Mouse (Mus musculus) forebrain, embryonic 14.5 days (tissue): ENCODE measurements around the gene Col24a1. TPM values are rescaled to one million over a fixed set of nuclear protein-coding genes. Genes with fewer than 3 reads are reported as not detected.

Experiments used
- ATAC-seq: fragments of 200-750 bp; cut with Nextera tagmentation; 2 replicates; pipeline ENCODE4 v1.8.0; 2017; ENCODE audit warnings: mild to moderate bottlenecking, moderate library complexity
- DNase-seq: peaks from one replicate; pipeline ENCODE4 v3.0.0-alpha.2; 2015; ENCODE audit warnings: low spot score
- H3K27ac ChIP-seq: fragments of 300-500 bp; sonication (generic); 2 replicates; pipeline ENCODE4 v1.5.1; 2014; ENCODE audit warnings: low read depth, mild to moderate bottlenecking, control low read depth, low read length, moderate library complexity
- H3K27me3 ChIP-seq: fragments of 300-500 bp; sonication (generic); replicated peaks from 2 replicates; pipeline ENCODE4 v1.6.1; 2014; ENCODE audit warnings: low read length, control low read depth, mixed read lengths; ENCODE audit not compliant: control insufficient read depth, insufficient read depth
- H3K36me3 ChIP-seq: fragments of 300-500 bp; sonication (generic); 2 replicates; pipeline ENCODE4 v1.6.1; 2014; ENCODE audit warnings: low read length, control low read depth; ENCODE audit not compliant: control insufficient read depth, insufficient read depth
- H3K4me1 ChIP-seq: fragments of 300-500 bp; sonication (generic); 2 replicates; pipeline ENCODE4 v1.6.1; 2014; ENCODE audit warnings: antibody characterized with exemption, low read length, control low read depth; ENCODE audit not compliant: control insufficient read depth, insufficient read depth
- H3K4me2 ChIP-seq: fragments of 300-500 bp; sonication (generic); 2 replicates; pipeline ENCODE4 v1.6.1; 2014; ENCODE audit warnings: mild to moderate bottlenecking, control low read depth, low read length
- H3K4me3 ChIP-seq: fragments of 300-500 bp; sonication (generic); 2 replicates; pipeline ENCODE4 v1.5.1; 2014; ENCODE audit warnings: low read depth, low read length, control low read depth
- H3K9ac ChIP-seq: fragments of 300-500 bp; sonication (generic); 2 replicates; pipeline ENCODE4 v1.6.1; 2014; ENCODE audit warnings: mild to moderate bottlenecking, low read length, control low read depth, moderate library complexity
- H3K9me3 ChIP-seq: fragments of 300-500 bp; sonication (generic); replicated peaks from 2 replicates; pipeline ENCODE4 v1.6.1; 2016; ENCODE audit warnings: low read length, control low read depth, mixed read lengths; ENCODE audit not compliant: control insufficient read depth
- WGBS: fragments of 180-500 bp; shearing (Covaris S2); extraction: QIAGEN DNeasy Blood & Tissue Kit; methylation state at CpG from one replicate; pipeline ENCODE4 v1.1.7; 2014; 5-methylcytosine and 5-hydroxymethylcytosine counted together
- polyA plus RNA-seq: library from polyadenylated mRNA; unstranded; fragments of >200 nt; fragmentation: Nextera tagmentation; extraction: Ambion mirVana; gene quantifications from 2 replicates; pipeline ENCODE4 v1.2.1, GENCODE M21; 2014

Col24a1 gene
- polyA plus RNA-seq, 1 experiment from 2014 or later: 0.18 TPM

- ATAC-seq (no peak), DNase-seq (no peak)
- Histone ChIP-seq H3K4me1 (no peaks in the 10 kb centered on the region), H3K27me3 (no peaks in the 10 kb centered on the region), H3K27ac (no peak overlapping the region), H3K4me2 (no peak overlapping the region), H3K36me3 (no peaks in the 10 kb centered on the region), H3K4me3 (no peak overlapping the region), H3K9ac (no peak overlapping the region), H3K9me3 (no peaks in the 10 kb centered on the region)
- 84% methylated on average over 10 of the region's 10 CpGs for WGBS
These were observed 256.5 kb downstream of the Col24a1 start for GRCm38 (mm10) chr3:145548441-145549415.

- no peaks in the 10 kb centered on the region for H3K4me1 ChIP-seq
- ATAC-seq: no peak
- 63% methylated on average over 3 of the region's 3 CpGs for WGBS
- H3K27me3 ChIP-seq: no peaks in the 10 kb centered on the region
- H3K9ac ChIP-seq: no peak overlapping the region
- no peaks in the 10 kb centered on the region for H3K36me3 ChIP-seq
- no peak overlapping the region for H3K27ac ChIP-seq
- peak; percentile 17 for DNase-seq
- H3K4me3 ChIP-seq: no peak overlapping the region
- no peaks in the 10 kb centered on the region for H3K9me3 ChIP-seq
- H3K4me2 ChIP-seq: no peak overlapping the region
These were observed 257.9 kb downstream of the Col24a1 start for GRCm38 (mm10) chr3:145550216-145550615.

GRCm38 (mm10) chr3:145554388-145554787 is 262.1 kb downstream of the Col24a1 start:
- H3K27ac ChIP-seq: no peak overlapping the region
- WGBS: 93% methylated on average over 1 of the region's 2 CpGs
- no peak overlapping the region for H3K4me2 ChIP-seq
- DNase-seq: no peak
- H3K9ac ChIP-seq: no peak overlapping the region
- H3K9me3 ChIP-seq: no peaks in the 10 kb centered on the region
- no peaks in the 10 kb centered on the region for H3K36me3 ChIP-seq
- no peaks in the 10 kb centered on the region for H3K4me1 ChIP-seq
- no peak overlapping the region for H3K4me3 ChIP-seq
- no peaks in the 10 kb centered on the region for H3K27me3 ChIP-seq
- no peak for ATAC-seq

- Histone ChIP-seq H3K9ac (no peak overlapping the region), H3K9me3 (no peaks in the 10 kb centered on the region), H3K4me1 (no peaks in the 10 kb centered on the region), H3K27ac (no peak overlapping the region), H3K4me3 (no peak overlapping the region), H3K36me3 (no peaks in the 10 kb centered on the region), H3K4me2 (no peak overlapping the region), H3K27me3 (no peaks in the 10 kb centered on the region)
- DNase-seq (no peak), ATAC-seq (no peak)
- whole genome bisulfite sequencing: 93% methylated on average over 10 of the region's 10 CpGs
These were observed 263.9 kb downstream of the Col24a1 start for GRCm38 (mm10) chr3:145556206-145556605.

GRCm38 (mm10) chr3:145559675-145560074 is 267.4 kb downstream of the Col24a1 start:
- ATAC-seq: no peak
- H3K27me3 ChIP-seq: no peaks in the 10 kb centered on the region
- no peak for DNase-seq
- H3K36me3 ChIP-seq: no peaks in the 10 kb centered on the region
- WGBS: 93% methylated on average over 5 of the region's 5 CpGs
- H3K9me3 ChIP-seq: no peaks in the 10 kb centered on the region
- H3K4me3 ChIP-seq: no peak overlapping the region
- H3K4me2 ChIP-seq: no peak overlapping the region
- H3K4me1 ChIP-seq: no peaks in the 10 kb centered on the region
- H3K27ac ChIP-seq: no peak overlapping the region
- no peak overlapping the region for H3K9ac ChIP-seq

GRCm38 (mm10) chr3:145560117-145560516 is 267.8 kb downstream of the Col24a1 start:
- Histone ChIP-seq H3K27me3 (no peaks in the 10 kb centered on the region), H3K36me3 (no peaks in the 10 kb centered on the region), H3K4me3 (no peak overlapping the region), H3K9ac (no peak overlapping the region), H3K27ac (no peak overlapping the region), H3K4me1 (no peaks in the 10 kb centered on the region), H3K4me2 (no peak overlapping the region), H3K9me3 (no peaks in the 10 kb centered on the region)
- WGBS: 83% methylated on average over 4 of the region's 4 CpGs
- no peak for ATAC-seq
- DNase-seq: no peak

GRCm38 (mm10) chr3:145574468-145574867 is 282.2 kb downstream of the Col24a1 start:
- DNase-seq (no peak), ATAC-seq (no peak)
- 87% methylated on average over 3 of the region's 3 CpGs for WGBS
- peaks cover 9% of the 10 kb centered on the region for H3K4me1 ChIP-seq
- no peaks in the 10 kb centered on the region for H3K9me3 ChIP-seq
- H3K27me3 ChIP-seq: no peaks in the 10 kb centered on the region
- H3K27ac ChIP-seq: no peak overlapping the region
- no peak overlapping the region for H3K4me3 ChIP-seq
- H3K9ac ChIP-seq: no peak overlapping the region
- no peak overlapping the region for H3K4me2 ChIP-seq
- peaks cover 14% of the 10 kb centered on the region for H3K36me3 ChIP-seq

- Histone ChIP-seq H3K9me3 (no peaks in the 10 kb centered on the region), H3K4me3 (no peak overlapping the region), H3K36me3 (peaks cover 15% of the 10 kb centered on the region), H3K4me2 (peak overlapping the region; percentile 79; the same call in 1 of the 2 replicates), H3K4me1 (peaks cover 9% of the 10 kb centered on the region), H3K27ac (no peak overlapping the region), H3K9ac (no peak overlapping the region), H3K27me3 (no peaks in the 10 kb centered on the region)
- no peak for DNase-seq
- ATAC-seq: no peak; the same call in 1 of the 2 replicates
- 81% methylated on average over 7 of the region's 7 CpGs for WGBS
These were observed 283.1 kb downstream of the Col24a1 start for GRCm38 (mm10) chr3:145575340-145575739.
